Mouse (Mus musculus) bone marrow, adult 2 months (tissue): ENCODE results near the gene Ifi27l2b.

ENCODE experiments used
- CTCF ChIP-seq: fragments of 200-500 bp; IDR thresholded peaks from 2 replicates; pipeline ENCODE4 v1.5.1; 2011; ENCODE audit warnings: low read length, control low read depth; ENCODE audit not compliant: control insufficient read depth, insufficient read depth
- POLR2A ChIP-seq: fragments of 200-500 bp; IDR thresholded peaks from 2 replicates; pipeline ENCODE4 v1.6.1; 2011; ENCODE audit warnings: low read depth, mild to moderate bottlenecking, control low read depth, low read length, borderline replicate concordance; ENCODE audit not compliant: control insufficient read depth

DNA sequence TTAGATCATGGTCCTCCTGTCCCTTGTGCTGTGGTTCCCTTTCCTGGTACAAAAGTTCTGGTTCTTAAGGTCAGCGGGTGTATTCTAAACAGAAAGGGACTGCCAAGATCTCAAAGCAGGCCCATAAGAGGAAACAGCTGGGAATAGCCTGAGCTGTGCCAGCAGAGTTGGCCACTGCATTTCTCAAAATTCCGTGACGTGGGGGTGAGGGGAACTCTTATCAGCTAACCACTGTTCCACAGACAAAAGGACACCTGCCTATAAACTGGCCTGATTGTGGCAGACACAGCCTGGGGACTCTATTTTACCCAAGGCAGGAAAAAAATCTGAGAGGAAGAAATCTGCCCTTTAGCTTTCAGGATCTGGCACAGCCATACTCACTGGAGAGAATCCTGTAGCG, 30.3 kb upstream of the Ifi27l2b start:
- TF ChIP-seq CTCF (no peak), POLR2A (no peak)
